Mouse (Mus musculus): ENCODE results near the gene Zbtb25. TPM values are rescaled to one million over a fixed set of nuclear protein-coding genes. Genes with fewer than 3 reads are reported as not detected.

Gene Zbtb25
- total RNA-seq, 2 experiments from 2014 or later, result 6.6 to 8.2 TPM

DNA sequence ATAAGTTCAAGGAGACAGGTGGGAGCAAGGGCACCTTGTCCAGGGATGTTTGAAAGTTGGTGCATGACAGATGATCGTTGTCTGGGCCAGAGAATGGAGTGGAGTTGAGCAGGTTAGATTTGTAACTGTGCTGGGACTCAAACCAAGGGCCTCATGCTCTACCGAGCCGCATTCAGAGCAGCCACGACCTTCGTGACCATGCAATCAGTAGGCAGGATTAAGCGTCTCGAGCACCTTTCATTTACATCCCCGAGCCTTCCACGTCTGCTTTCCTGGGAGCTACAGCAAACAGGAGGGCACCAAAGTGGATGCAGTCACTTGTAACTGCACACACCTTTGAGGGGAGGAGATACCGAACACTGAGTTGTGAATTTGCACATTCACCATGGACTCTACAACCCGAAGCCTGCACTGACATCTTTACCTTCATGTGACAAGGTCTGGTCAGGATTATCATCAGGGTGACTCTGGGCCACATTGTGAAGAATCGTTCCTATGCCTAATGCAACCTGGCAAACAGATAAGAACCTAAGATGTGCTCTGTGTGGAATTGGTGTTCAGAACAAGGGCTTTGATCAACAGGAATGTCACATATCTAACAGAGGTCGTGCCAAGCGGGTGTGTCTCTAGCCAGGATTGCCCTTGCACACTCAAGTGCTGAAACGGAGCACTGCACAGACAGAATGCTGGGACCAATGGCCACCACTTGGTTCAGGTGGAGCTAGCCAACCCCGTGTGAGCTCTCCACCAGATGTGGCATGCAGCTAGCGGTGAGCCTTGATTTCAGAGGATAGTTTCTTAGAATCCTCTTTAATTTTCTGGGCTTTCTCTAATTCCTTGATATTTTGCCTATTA, 33.1 kb downstream of the Zbtb25 start:
- DNase-seq, result no peak

DNA sequence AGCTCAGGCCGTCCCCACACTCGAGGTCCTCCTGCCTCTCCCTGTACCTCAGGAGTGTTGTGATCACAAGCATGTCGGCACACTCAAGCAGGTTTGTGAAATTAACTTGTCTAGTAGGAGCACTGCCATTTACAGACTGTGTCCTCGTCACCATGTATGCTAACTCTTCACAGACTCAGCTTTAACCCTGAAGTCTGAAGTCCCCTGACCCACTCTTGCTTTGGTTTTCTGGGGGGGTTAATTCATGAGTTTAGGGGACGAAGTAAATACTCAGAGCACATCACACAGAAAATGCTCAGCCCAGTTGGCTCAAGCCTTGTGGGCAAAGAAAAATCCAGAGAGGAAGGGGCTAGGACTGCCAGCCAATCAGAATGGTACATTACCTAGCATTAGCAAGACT, 33.8 kb downstream of the Zbtb25 start:
- no peak for DNase-seq

DNA sequence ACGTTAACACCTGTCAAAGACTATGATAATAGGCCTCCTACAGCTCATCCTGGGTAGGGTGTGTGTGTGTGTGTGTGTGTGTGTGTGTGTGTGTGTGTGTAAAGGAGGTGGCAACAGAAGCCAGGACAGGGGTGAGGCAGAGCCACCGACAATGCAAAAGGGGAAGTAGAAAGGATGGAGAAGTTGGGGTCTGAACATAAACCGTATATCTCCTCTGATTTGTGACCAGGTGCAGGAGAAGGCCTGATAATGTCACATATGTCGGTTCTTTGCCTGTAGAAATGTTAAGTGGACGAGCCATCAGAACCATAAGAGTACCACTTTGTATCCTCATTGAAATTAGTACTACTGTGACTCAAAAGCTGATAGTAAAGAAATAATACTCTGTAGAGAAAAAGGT, 35.7 kb downstream of the Zbtb25 start:
- no peak for DNase-seq

DNA sequence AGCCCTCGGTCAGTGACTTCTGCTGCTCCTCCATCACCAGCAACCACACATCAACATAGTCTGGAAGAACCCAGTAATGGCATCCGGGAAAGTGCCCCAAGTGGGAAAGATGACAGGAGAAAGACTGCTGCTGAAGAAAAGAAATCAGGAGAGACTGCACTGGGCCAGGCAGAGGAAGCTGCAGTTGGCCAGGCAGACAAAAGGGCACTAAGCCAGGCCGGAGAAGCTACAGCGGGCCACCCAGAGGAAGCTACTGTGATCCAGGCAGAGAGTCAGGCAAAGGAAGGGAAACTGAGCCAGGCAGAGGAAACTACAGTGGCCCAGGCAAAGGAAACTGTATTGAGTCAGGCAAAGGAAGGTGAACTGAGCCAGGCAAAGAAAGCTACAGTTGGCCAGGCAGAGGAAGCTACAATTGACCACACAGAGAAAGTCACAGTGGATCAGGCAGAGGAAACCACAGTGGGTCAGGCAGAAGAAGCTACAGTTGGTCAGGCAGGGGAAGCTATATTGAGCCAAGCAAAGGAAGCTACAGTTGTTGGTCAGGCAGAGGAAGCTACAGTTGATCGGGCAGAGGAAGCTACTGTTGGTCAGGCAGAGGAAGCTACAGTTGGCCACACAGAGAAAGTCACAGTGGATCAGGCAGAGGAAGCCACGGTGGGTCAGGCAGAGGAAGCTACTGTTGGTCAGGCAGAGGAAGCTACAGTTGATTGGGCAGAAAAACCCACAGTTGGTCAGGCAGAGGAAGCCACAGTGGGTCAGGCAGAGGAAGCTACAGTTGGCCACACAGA, 40.6 kb downstream of the Zbtb25 start:
- DNase-seq, result no peak

DNA sequence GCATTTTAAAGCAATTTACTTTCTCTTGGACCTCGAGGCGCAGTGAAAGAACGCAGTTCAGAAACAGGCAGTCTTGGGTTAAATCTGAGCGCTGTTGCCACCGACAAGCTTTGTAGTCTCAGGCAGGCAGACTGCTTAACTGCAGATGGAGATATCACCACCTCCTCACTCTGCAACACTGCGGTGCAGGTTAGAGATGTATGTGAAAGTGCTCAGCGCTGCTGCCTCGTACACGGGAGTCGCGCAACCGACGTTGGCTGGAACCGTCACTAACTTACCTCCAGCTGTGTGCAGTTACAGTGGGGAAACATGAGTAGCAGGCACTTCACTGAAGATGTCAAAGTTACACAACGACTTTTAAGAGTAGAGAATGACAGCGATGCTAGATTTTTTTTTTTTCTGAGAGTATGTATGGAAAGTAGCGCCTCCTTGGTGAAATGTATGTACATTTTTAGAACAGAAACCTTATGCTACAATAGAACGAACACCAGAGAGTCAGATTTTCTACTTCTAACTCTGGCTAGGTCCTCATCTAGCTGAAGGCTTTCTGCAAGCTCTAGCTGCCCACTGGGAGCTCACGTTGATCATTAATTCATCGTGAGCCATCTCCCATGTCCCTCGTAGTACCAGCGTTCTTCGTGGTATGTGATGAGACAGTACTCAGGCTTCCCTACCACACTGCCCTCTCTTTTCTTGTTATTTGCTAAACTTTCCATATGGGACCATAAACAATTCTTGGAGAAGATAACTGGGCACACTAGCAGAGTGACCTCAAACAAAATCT, 42.8 kb downstream of the Zbtb25 start:
- no peak for DNase-seq

DNA sequence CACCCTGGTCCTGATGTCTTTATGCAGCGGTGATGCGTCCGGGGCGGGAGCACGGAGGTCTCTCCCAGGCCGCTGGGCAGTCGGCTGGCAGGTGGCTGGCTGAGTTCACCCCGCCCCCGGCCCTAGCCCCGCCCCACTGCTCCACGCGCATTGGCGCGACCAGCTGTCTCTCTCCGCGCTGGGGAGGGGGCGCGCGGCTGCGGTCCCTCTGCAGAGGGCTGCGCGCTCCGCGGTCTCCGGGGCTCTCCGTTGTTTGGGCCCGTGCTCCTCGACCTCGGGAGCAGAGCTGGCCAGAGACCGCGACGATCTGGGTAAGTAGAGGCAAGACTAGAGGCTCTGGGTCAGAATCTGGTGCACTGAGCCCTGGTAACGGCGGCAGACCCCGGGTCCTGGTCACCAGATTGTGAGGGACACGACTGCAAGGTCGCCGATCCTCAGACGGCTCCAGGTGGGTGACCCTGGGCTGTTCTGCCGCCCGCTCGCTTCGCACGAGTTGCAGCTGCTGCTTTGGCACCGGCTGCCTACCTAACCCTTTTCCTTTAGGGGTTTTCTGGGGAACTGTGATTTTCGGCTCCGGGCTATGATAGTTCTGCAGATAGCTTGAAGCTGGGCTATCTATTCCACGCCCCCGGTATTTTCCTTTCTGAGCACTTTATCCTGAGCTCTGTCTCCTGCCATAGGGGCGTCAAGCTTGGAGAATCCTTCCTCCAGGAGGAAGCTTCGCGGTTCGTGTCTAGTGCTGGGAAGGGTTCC, 44.5 kb downstream of the Zbtb25 start, which contains the start of gene Akap5:
Gene Akap5, plus strand, starts transcription at position 213 of the 753 bp plus-strand sequence.
- peak; percentile 67 for DNase-seq

DNA sequence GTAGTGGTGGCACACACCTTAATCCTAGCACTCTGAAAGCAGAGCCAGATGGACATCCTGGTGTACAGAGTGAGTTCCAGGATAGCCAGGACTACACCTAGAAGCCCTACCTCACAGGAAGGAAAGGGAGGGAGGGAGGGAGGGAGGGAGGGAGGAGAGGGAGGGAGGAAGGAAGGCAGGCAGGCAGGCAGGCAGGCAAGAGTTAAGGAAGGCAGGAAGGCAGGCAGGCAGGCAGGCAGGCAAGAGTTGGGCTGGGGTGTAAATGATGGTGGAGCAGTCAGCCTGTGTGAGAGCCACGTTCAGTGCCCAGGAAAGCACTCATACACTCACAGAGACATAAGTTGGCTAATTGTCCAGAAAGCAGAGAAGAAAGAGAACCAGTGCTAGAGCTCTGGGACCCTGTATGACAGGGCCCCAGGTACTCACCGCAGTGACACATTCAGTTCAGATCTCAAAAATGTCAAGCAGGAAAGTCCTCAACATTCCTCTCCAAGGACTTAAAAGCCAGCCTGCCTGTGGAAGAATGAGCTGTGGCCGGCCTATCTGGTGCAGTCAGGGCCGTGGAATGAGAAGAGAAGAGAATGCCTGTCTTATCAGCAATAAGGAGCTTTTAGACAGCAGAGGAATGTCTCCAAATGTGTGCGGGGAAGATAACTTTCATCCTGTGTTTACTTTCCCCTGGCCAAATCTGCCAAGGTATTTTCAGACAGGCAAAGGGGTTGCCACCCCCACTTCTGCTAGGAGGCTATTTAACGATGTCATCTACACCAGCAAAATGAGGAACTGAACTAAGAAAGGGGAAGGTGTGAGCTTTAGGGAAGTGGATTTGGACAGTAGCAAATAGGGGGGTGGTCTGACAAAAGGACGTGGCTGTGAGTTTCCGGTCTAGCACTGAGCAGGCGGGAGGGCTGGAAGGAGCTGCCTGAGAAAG, 50.9 kb downstream of the Zbtb25 start:
- no peak for DNase-seq

DNA sequence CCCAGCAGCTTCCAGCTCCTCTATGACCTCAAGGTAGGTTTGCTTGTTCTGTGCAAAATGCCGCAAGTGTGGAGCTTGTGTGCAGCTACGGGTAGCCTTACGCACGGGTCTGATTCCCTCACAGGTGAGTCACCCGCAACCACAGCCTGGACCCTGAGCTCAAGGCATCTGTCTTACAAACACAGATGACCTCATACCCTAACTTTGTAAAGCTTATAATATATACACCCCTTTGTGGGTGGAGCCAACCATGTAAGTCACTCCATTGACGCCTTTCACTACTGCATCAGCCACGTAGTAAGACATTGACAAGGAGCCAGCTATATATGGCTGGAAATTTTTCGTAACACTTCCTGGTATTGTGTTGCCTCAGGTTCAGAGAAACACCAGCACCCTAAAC, 57.5 kb downstream of the Zbtb25 start:
- no peak for DNase-seq

DNA sequence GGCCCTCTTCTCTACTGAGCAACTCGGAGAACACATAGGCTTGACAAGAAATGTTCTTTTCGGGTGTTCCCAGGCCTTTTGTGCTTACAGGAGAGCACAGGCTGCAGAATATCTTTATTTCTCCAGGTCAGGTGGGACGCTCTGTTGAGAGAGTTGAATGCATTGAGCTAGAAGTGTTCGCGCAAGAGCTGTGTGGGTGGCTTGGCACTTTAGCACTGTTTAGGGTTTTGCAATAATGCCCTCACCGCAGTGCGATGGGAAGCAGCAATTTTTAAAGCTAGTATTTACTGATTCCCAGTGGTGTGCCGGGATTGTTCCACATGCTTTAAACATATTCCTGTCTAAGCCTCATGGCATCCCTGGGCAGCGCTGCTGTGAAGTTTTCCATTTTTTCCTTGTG, 58.2 kb downstream of the Zbtb25 start:
- no peak for DNase-seq

DNA sequence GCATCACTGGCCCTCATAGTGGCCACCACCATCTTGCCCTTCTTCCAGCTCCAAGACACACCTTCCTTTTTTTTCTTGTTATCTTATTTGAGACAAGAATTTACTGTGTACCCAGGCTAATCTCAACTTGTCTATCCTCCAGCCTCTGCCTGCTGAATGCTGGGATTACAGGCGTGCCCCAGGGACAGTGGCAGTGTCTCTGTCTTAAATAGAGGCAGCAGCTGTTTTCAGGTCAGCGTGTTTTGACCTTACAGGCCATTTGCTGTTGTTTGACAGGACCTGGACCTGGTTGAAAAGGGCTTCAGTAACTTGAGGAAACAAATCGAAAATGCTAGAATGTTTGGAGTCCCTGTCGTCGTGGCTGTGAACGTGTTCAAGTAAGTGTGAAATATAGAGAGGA, 58.8 kb downstream of the Zbtb25 start:
- no peak for DNase-seq

DNA sequence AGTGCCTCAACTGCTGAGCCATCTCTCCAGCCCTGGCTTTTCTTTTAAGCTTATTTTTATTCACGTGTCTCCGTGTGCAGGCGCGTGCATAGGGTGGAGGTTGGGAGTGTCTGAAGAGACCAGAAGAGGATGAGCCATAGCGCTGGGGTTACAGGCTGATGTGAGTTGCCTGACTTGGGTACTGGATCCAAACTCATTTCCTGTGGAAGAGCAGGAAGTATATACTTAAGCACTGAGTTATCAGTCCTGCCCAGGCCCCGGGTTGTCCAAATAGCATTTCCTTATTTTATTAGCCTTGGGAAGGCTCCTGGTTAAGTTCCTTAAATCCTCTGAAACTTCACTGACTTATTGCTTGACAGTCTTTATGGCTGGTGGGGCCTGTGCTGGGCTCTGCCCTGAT, 59.4 kb downstream of the Zbtb25 start:
- DNase-seq, result no peak

DNA sequence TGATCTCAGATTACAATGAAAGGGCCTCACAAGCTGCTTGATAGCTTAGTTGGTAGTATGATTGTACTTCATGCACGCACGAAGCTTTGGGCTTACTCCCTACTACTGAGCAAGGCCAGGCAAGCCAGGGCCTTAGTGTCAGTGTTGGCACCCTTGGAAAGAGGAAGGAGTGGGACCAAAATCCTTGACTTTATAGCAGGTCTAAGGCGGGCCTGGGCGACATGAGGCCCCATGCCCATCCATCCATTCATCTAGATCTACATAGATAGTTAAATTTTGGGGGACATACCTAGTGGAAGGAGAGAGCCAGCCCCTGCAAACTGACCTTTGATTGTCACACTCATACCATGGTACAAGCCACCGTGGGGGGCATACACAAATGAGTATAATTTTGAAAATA, 61.0 kb downstream of the Zbtb25 start:
- DNase-seq, result no peak

DNA sequence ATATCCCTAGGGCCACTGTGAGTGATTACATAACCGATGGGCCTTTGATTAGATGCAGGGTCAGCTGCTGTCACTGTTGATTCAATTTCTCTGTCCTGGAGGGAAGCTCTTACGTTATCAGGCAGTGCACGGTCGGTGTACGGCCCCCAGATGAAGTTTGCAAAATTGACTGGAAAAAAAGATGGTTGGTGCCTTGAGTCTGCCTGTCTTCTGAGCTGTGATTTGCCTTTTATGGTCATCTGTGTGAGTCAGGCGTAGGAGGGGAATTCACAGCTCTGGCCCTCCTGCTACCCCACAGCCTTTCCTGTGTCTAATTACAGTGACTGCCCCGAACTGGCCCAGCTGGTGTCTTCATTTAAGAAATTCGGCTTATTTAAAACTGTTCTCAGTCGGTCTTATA, 61.4 kb downstream of the Zbtb25 start:
- no peak for DNase-seq

DNA sequence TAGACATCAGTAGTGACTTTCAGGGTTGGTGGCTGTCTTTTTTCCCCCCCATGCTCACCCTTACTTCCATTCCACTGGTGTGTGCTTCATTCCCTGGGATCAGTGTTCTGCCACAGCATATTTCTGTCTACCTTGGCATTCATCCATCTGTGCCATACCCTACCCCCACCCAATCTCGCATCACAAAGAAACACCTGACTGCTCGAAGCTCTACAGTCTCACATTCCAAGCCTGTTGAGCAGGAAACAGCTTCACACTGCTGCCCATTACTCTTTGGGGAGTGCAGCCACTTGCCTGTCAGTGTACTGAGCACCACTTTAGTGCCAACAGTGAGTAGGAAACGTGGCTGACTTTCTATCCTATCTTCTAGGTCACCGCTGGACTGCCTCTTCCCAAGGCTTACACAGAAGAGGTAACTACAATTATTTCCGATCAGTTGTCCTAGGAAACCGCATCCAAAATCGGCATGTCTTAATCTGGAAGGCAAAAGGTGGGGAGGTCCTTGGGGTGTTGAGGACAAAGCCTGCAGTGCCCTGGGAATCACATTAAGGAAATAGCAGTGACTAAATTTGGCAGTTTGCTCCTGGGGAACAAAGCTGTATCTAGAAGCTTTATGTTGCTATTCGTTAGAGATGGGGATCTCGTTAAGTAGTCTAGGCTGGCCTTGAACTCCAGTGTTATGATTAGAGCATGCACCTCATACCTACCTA, 62.4 kb downstream of the Zbtb25 start:
- no peak for DNase-seq

DNA sequence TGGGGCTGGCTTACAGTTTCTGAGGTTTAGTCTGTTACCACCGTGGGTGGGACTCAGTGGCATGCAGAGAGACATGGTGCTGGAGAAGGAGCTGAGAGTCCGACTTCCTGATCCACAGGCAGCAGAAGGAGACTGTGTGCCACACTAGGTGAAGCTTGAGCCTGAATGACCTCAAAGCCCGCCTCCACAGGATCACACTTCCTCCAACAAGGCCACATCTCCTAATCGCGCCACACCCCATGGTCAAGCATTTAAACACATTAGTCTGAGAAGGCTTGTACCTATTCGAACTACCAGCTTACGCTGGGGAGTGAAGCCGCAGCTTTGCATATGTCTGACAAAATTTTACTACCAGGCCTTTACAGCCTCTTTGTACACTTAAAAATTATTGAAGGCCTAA, 64.3 kb downstream of the Zbtb25 start:
- no peak for DNase-seq

DNA sequence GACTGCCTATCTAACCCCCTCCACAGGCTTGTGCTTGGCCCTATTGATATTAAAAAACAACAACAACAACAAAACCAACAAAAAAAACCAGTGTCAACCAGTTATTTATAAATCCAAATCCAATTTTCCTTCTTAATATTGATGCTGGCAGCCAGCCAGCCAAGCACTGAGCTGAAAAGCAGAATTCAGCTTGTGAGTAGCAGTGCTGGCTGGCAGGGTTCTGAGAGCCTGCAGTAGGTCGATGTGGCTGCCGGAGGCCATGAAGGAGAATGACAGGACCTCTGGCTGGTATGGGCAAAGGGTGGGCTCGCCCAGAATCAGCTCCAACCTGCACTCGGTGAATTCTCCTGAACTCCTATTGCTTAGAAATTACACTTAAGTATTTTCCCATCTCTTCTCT, 65.2 kb downstream of the Zbtb25 start:
- no peak for DNase-seq

DNA sequence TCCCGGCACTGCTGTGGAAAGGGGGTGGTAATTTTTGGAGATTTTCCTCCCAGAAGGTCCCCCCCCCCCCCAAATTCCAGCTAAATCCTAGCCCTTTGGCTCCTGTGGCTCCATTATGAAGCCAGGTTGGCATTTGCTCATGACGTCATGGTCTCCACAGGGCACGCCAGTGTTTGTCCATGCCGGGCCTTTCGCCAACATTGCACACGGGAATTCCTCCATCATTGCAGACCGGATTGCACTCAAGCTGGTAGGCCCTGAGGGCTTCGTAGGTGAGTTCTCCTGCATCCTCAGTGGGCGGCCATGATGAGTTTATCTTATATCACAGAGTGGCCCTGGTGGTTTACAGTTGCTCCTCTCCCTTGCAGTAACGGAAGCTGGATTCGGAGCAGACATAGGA, 65.9 kb downstream of the Zbtb25 start:
- DNase-seq, result no peak

DNA sequence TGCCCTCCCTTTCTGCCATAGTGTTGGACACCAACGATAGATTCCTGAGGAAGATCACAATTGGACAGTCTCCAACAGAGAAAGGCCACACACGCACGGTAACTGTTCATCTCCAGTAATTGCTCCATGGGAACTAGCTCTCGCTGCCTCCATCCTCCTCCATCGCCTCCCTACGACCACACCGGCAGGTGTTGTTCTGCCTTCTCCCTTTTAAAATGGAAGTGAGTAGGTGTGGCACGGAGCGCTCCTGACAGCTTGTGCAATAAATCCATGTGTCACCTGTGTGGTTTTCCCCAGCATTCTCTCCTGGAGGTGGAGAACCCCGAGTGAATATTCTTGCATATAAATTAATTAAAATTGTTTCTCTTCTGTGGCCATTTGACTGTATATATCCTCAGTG, 69.0 kb downstream of the Zbtb25 start:
- no peak for DNase-seq

DNA sequence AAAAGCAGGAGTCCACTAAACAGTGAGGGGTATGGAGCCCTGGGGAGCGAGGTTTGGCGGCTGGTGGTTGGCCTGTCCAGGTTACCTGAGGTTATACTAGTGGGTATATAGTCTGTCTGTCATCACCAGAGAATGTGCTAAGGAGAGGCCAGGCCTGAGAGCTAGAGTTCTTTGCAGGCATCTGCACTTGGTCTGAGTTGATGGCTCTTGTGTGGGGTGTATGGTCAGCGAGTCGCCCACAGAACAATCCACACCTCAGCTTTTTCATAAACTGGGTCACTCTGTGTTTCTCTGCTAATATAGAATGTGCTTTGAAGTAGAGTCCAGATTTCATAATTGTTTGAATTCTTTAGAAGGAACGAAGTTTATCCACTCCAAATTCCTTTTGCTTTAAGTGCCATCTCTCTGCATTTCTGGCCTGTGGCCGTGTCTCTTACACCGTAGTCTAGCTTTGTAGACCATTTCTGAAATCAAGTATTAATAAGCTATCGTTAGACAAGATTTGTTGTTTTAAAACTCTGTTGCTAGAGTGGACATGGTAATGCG, 70.0 kb downstream of the Zbtb25 start:
- no peak for DNase-seq

DNA sequence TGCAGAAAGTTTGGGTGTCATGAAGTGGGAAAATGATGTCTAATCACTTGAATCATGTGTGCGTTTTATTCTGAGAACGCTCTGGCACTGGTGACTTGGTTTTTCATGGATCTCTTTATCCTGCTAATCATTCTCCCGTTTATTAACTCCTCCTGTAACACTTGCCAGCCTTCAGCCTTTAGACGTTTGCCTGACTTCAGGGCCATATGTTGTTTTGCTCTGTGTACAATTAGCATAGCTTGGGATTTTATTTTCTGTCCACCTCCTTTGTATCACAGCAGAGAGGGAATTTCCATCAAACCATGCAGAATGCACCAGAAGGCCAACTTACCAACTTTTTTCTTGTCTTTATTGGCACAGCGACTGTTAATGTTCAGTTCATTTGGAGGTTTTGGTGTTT, 71.6 kb downstream of the Zbtb25 start:
- DNase-seq, result no peak

Measured in gastrocnemius, postnatal 25 days (tissue).